Mouse (Mus musculus) spleen, postnatal 14 days (tissue): Measurements from ENCODE around the gene Lrrc56.

Experiments used
- DNase-seq, 2 experiments: peaks; one replicate each; pipeline ENCODE4 v3.0.0; 2021 to 2022; ENCODE audit warnings: low spot score in 2 of 2

Gene Lrrc56

DNA sequence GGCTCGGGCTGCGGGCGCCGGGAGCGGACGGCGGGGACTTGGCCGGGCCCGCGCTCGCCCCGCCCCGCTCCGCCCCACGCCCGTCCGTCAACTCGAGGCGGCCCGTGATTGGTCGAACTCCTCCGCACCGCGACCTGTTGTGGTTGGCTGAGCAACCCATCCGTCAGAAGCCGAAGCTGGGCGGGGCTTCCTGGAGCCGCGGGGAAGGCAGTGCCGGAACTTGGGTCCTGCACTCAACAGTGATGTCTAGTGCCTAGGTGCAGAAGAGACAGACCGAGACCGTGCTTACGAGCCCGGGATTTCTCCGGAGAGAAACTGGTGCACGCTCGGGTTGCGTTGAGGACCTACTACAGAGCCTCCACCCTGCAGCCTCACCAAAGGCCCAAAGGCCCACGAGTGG, at the start of gene Lrrc56, which contains the start of gene Hras:
Lrrc56 (plus strand) TSS at position 210 of the 400 bp plus-strand sequence.
Hras (minus strand) TSS at position 58 of the 400 bp plus-strand sequence.
- peak; percentile 97 to 98 for DNase-seq

DNA sequence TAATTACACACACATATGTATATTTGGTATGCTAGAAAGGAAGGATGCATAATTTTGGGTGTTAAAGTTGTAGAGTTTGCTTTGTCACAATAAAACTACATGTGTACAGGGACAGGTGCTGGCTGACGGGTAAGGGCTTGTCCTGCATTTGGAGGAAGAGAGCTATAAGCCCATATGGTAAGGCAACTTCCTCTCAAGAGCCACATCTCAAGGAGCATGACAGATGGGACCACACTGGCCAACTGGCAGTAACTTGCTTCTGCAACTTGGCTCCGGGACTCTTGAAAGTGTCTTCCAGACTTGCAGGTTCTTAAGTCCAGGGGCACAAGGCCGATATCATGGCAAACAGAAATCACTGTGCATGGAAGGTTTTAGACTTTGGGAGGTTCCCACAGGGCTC, 49.3 kb upstream of the Lrrc56 start:
- DNase-seq = no peak

DNA sequence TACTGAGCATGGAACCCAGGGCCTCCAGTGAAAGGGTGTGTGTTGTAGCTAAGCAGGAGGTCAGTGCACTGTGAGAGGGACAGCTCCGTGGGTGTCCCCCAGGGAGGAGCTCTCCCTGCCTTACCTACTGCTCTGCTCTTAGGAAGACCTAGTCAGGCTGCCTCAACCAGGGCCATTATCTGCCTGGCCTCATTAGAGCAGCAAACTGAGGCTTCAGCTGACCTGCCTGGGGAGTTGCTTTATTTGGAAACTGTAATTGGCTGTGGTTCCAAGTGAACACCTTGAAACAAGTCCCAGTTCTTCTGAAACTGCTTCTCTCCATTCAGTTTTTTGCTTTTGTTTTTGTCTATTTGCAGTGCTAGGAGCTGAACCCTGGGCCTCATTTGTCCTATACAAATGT, 48.6 kb upstream of the Lrrc56 start:
- no peak for DNase-seq

DNA sequence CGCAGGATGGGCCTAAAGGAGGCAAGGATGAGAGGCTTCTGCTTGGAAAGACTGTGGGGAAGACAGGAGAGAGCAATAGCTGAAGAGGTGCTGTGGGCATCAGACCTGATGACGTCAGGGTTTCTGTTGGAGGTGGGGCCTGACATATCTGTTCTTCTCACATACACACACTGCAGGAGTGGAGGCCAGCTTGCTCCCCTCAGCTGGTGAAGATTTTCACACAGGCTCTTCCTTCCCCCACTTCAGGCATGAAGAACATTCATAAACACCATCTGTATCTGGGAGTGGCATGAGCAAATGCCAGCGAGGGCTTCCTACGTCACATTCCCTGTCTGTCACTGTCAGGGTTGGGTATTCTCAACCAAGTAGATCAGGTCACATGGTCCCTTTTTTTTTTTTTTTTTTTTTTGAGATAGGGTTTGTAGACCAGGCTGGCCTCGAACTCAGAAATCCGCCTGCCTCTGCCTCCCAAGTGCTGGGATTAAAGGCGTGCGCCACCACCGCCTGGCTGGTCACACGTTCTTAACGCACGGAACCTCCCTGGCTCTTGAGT, 47.8 kb upstream of the Lrrc56 start:
- no peak for DNase-seq

DNA sequence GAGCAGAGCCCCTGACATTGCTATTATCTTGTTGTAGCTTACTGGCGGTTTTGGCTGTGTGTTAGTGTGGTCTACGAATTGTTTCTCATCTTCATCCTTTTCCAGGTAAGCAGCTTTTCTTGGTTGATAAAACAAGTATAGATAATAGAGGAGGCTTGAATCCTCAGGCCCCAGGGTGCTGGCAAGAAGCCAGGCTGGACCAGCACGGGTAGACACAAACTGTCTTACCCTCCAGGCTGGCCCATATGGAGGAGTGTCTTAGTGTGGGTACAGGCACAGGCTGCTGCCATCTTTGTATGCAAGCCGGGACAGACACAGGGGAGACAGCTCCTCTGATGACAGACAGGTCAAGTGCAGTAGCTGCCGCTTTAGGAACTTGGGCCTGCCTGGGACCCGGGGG, 46.9 kb upstream of the Lrrc56 start:
- no peak for DNase-seq

DNA sequence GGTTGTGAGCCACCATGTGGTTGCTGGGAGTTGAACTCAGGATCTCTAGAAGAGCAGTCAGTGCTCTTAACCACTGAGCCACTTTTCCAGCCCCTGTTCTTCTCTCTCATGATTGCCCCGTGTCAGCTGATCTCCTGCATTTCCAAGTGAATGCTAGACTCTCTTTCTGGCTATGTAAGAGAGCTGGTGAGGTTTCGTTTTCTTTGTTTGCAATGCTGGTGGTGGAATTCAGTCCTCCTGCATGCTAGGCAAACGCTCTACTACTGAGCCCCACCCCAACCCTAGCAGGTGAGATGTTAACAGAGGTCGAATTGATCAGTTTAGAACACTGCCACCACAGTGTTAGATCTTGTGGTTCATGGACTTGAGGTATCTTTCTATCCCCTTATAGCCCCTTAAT, 45.3 kb upstream of the Lrrc56 start:
- DNase-seq = no peak

DNA sequence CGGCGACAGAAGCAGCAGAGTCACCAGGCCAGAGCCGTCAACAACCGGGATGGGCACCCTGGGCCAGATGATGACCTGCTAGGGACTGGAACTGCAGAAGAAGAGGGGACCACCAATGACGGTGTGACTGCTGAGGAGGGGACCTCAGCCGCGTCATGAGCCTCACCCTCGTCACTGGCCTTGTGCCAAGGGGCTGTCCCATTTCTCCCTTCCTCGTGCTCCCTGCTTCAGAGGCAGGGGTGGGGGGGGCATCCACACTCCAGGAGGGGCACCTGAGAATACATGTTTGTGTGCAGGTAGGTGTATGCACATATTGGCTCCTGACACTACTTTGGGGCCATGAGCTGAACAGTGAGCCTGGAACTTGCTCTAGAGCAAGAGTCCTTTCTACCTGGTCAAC, 38.6 kb upstream of the Lrrc56 start:
- no peak for DNase-seq

DNA sequence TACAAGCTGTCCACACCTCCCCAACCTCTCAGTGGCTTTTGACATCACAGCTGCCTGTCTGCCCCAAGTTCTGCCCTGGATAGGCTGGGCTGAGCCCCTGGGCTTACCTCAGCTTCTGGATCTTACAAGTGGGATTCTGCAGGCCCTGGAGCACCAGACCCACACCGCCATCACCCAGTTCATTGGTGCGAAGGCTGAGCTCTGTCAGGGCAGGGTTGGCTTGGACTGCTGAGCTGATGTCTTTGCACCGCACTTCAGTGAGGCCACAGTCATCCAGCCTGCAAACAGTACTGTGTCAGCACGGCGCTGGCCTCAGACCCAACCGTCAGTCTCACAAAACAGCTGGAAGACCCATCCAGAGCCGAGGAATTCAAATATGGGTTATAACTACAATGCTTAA, 29.6 kb upstream of the Lrrc56 start:
- DNase-seq = no peak

DNA sequence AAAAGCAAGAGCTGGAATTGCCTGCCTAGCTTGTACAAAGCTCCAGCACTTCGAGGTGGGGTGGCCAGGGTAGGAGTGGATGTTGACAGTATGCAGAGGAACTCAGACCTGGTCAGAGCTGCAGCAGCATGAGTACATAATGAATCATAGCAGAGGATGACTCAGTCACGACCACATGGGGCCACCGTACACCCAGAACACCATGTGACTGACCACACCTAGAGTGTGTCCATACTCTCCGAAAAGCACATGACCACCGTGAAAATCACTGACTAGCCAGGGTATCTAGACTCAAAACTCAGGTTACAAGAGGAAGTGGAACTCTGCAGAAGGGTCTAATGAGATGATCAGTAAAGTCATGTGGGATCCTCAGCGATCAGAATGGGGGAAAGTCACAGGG, 29.1 kb upstream of the Lrrc56 start:
- no peak for DNase-seq

DNA sequence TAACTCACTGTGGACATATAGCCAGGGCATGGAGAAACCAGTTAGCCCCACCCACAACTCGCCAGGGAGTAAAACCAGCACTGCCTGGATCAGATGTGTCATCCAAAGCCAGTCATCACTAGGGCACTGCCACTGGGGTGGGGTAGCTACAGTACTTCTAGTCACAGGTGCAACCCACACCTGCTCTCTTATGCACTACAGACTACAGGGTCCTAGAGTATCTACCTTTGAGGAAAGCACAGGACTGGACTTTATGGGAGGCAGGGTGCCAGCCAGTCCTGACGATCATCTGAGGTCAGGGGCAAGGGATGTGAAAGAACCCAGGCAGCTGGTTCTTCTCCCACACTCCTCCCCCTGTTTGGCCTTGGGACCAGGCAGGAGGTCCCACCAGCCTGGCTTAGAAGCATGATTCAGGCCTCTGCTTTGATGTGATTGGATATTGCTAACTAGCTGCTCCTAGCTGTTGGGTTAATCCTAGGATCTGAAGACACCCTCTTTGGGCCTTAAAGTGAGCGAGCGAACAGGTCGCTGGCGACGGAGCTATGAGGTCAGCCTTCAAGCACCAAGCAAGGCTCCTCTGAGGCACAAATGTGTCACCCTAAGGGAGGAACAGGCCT, 25.9 kb upstream of the Lrrc56 start:
- no peak for DNase-seq

DNA sequence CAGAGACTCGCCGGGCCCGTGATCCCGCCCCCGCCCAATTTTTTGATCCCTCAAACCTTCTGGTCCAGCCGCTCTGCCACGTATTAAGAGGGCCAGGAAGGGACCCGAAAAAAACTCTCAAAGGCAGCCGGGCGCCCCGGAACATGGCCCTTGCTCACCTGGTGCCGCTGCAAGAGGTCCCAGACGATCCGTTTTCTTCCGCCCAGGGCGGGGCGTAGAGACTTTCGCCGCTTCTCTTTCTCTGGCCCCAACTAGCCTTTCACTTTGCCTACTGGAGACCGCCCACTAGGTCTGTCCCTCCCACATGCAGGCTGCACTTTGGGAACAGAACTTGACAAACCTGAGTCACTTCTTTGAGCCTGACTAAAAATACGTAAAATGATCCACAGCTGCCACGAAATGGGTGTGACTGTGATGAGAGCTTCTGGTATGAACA, 25.4 kb upstream of the Lrrc56 start:
- peak; percentile 53 to 58 for DNase-seq

DNA sequence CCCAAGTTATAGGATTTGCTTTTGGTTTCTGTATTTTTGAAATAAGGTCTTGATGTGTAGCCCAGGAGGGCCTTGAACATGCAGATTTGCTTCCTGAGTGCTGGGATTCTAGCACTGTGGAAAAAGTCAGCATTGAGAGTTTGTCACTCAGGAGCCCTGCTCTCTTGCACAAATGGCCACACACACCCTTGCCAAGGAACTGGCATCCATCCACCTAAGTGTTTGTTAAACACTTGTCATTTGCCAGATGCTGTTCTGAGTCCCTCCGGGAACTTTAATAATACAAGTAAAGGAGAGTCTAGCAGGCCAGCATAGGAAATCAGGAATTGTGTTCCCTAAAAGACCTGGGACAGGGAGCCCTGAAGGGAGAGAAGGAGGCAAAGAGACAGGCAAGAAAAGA, 24.7 kb upstream of the Lrrc56 start:
- no peak for DNase-seq

DNA sequence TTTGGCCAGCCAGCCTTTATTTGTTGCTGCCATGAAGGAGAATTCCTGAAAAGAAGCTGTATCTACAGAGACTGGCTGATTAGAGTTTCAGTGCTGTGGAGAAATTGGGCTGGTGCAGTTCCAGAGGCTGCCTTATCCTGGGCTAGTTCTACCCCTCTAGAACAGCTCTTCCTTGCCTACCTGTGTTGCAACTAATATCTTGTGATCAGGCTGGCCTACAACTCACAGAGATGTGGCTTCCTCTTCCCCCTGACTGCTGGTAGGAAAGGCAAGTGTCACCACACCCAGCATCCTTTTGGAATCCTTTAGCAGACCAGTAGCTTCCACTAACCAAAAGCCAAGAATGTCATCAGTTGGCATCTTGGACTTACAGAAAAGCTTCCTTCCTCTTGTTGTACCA, 24.1 kb upstream of the Lrrc56 start:
- no peak for DNase-seq

DNA sequence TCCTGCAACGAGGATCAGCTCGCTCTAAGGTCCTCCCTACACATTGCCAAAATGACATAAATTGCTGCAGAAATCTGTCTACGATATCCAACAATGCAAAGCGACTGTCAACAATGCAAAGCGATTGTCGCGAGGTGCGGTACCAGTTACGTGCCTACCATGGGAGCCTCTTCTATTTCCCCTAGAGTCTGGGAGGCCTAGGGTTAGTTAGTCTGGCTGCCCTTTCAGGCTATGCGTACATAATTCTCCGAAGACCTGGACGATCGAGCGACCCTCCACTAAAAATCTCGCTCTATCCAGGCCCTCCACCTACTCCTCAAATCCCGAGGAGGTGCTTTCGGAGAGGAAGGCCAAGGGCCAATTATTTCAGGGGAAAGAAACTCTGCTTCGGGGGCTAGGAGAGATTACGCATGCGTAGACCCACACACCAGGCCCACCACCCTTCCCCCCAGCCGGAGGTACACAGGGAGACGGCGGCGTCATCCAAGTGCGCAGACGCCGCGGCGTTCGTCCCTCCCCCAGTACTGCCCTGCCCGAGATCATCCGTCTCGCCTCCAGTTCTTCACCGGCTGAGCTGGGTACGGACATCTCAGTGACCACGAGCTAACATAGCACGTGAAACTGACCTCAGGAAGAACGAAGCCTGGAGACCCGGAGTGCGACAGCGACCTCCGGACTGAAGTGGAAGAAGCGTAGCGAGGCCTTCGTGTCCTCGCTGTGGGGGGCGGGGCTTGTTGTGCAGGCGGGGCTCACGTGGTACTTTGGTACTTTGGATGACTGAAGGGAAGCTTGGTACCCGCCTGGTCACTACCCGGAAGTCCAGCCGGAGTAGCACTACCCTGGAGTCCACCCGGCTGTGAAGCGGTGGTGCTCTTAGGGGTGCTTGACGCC, 21.6 kb upstream of the Lrrc56 start, which contains the start of gene Rnh1:
Rnh1 (minus strand) TSS at position 742 of the 891 bp plus-strand sequence.
- peak; percentile 68 to 75 for DNase-seq

DNA sequence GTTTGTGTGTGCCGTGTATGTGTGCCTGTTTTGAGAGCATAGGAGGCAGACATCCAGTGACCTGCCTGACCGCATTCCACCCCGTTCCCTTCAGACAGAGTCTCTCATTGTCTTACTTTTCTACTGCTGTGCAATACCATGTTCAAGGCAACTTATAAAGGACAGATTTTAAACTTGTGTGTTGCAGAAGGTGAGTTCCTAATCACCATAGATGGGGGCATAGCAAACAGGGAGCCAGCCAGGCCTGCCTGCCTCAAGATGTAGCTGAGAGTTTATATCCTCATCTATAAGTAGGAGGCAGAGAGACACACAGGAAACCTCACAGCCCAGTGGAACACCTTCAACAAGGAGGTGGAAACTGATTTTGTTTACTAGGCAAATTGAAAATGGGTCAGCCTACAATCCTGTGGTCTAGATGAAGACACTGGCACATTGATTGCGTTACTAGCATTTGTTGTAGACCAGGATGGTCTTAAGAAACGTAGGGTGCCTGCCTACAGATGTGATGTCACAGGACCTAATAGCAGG, 20.6 kb upstream of the Lrrc56 start:
- no peak for DNase-seq

DNA sequence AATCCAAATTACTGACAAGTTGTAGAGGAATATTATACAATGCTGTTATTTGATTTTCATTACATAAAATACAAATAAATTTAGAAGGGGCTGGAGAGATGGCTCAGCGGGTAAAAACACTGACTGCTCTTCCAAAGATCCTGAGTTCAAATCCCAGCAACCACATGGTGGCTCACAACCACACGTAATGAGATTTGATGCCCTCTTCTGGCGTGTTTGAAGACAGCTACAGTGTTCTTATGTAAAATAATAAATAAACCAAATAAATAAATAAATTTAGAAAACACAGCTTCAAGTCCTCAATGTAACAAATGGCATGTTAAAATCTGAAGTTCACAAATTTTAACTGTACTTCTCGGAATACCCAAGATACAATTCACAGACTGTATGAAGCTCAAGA, 18.9 kb upstream of the Lrrc56 start:
- DNase-seq = no peak

DNA sequence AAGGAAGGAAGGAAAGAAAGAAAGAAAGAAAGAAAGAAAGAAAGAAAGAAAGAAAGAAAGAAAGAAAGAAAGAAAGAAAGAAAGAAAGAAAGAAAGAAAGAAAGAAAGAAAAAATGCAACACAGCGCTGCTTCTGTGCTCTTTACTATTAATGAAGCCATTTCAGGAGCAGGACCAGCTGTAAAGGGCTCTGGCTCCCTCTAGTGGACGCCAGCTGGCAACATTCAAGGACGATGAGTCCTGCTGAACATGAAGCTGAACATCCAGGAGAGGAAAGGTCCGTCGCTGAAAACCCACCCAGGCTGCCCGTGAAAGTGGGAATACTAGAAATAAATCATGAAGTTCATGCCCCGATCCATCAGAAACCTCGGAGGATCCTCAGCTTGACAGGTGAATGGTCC, 17.8 kb upstream of the Lrrc56 start:
- DNase-seq = peak; percentile 75 to 87

DNA sequence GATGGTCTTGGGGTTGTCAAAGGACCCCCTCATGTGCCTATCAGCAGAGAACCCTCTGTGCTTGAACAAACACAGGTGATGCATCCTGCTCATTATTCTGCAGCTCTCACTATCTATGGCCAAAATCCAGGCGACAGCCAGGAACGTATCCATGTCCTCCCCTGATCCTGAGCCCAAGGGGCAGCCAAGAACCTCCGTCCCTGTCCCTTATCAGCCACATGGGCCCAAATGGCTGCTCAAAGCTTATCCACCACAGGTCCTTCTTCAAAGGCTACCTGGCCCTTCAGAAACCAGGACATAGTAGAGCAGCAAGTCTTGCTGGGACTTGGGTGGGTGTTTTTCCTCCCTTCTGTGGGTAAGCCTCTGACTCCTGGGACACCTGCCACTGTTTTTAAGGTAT, 5.8 kb upstream of the Lrrc56 start:
- no peak for DNase-seq

DNA sequence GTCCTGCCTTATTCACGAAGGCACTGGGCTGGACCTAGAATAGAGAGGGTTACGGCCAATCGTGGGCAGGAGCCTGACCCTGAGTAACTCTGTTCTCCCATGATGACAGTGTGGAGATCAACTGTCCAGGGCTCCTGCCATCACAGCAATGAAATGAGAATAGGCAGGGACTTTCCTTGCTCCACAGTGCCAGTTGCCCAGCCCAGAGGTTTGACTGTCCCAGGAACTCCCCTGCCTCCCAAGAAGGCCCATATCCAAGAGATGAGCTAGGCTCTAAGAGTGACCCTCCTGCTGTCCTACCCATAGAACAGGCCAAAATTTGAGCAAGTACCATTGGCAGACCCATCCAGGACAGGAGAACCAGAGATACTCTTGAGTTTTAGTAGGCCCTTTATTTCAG, 5.2 kb upstream of the Lrrc56 start:
- no peak for DNase-seq

DNA sequence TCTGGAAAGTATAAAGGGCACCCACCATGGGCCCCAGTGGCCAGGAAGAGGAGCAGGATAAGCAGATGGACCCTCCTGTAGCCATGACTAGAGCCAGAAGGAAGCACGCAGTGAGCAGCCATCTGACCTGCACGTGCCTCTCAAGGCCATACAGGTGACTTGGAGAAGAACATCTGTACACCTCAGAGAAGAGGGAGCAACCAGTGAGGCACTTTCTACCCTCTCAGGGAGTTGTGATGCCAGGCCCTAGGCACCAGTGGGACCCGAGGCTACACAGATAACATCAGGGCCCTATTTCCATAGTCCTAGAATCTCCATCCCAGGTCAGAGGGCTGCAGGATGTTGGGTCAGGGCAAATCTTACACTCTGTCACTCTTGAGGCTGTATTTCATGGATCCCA, 3.7 kb upstream of the Lrrc56 start:
- no peak for DNase-seq

DNA sequence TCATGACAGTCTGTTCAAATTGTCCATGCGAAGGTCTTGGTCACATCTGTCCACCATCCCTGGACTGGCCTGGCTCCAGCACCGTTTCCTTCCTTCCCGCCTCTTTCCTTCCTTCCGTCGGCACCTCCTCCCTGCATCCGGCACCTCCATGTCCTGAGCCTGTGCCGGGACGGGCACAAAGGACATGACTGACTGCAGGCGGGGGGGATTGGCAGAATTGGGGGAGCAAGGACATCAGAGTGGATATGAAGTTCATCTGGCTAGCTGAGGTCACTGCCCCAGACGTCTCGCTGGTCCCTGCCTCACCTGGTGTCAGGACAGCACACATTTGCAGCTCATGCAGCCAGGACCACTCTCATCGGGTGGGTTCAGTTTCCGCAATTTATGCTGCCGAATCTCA, 2.9 kb upstream of the Lrrc56 start:
- DNase-seq = no peak

DNA sequence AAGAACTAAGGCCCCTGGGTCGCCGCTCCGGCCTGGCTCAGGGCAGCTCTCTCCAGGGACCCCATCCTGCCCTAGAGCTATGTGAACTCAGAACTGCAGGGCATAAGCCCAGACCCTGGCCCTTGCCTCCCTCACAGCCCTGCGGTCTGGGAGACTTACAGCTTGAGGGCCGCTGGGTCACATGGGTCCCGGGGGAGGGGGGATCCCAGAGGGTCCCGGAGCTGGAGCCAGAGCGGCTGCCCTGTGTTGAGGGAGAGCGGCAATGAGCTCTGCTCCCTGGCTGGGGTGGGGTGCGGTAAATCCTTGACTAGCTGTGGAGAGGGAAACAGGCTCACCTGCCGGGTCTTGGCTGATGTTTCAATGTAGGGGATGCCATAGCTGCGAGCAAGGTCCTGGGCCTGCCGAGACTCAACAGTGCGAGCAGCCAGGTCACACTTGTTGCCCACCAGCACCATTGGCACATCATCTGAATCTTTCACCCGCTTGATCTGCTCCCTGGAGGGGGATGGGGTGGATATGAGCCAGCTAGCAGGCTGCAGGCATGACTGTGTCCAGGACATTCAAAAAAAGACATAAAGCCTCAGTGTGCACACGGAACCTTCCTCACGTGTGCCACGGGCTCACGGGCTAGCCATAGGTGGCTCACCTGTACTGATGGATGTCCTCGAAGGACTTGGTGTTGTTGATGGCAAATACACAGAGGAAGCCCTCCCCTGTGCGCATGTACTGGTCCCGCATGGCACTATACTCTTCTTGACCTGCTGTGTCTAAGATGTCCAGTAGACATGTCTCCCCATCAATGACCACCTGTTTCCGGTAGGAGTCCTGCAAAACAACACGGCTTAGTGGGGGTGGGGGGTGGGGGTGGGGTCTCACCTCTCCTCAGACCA, 1.9 kb upstream of the Lrrc56 start:
- DNase-seq = no peak
